ENCODE assay signal across 8 mouse cellular contexts in genomic region chr12:116047440-116048377, GRCm38 (mm10). TPM values are rescaled to one million over a fixed set of nuclear protein-coding genes. Genes with fewer than 3 reads are reported as not detected.
A peak's percentile ranks its signal among the peaks of the same experiment; 100 is the strongest.
DNase-seq lines count a peak whose midpoint lies in the region; ATAC-seq and TF ChIP-seq lines count a peak whose summit lies in the region.

Zfp386 (plus strand) TSS chr12:116047724.

- H3K4me3 ChIP-seq in G1E (ENCODE audit: low read depth, low read length): peak within 1 kb of the TSS; percentile 90
- H3K4me3 ChIP-seq in forebrain, embryonic 16.5 days (replicated peaks; ENCODE audit: low read length): peak within 1 kb of the TSS; percentile 93
- peak within 1 kb of the TSS; percentile 75 for H3K4me3 ChIP-seq in layer of hippocampus, adult 2 months
- H3K4me3 ChIP-seq in lung, embryonic 14.5 days (ENCODE audit: low read depth, low read length): peak within 1 kb of the TSS; percentile 66
- H3K4me3 ChIP-seq in olfactory bulb, adult 2 months (ENCODE audit: insufficient read depth, low read depth, low read length): peak within 1 kb of the TSS; percentile 86
- peak within 1 kb of the TSS; percentile 95 for H3K4me3 ChIP-seq in thymus, adult 2 months (ENCODE audit: control insufficient read depth, insufficient read depth, low read length)

- DNase-seq in G1E (ENCODE audit: low spot score): peak; percentile 89
- peak; percentile 98 to 100 for DNase-seq in cerebellum, adult 18-20 months
- peak; percentile 98 to 99 for DNase-seq in heart, postnatal 36 days
- DNase-seq in layer of hippocampus, adult 2 months (ENCODE audit: low spot score in 2 of 2): peak; percentile 98 to 99
- peak; percentile 98 for DNase-seq in lung, embryonic 14.5 days
- DNase-seq in thymus, adult 2 months: peak; percentile 100

- peak; percentile 62 for TF ChIP-seq POLR2A in olfactory bulb, adult 2 months (IDR thresholded peaks at IDR 0.05; ENCODE audit: insufficient read depth, low read depth, low read length)
- peak; percentile 63; the same call in 1 of the 2 replicates for TF ChIP-seq POLR2A in thymus, adult 2 months (IDR thresholded peaks at IDR 0.05; ENCODE audit: control insufficient read depth, extremely low read depth, insufficient read depth, low read length, poor library complexity)

- H3K9me3 ChIP-seq in G1E (replicated peaks): no peaks in the 10 kb centered on the region
- peaks cover 2% of the 10 kb centered on the region; the same call in 1 of the 2 replicates for H3K9me3 ChIP-seq in forebrain, embryonic 16.5 days (ENCODE audit: control insufficient read depth, low read length)
- no peaks in the 10 kb centered on the region for H3K9me3 ChIP-seq in lung, embryonic 14.5 days (ENCODE audit: low read depth, low read length)

- H3K4me1 ChIP-seq in G1E (ENCODE audit: insufficient read depth, low read depth, low read length): peaks cover 21% of the 10 kb centered on the region
- H3K4me1 ChIP-seq in forebrain, embryonic 16.5 days (replicated peaks; ENCODE audit: control insufficient read depth, insufficient read depth, low read length): peaks cover 17% of the 10 kb centered on the region
- H3K4me1 ChIP-seq in lung, embryonic 14.5 days (ENCODE audit: insufficient read depth): 0 out of 2 replicates have a peak, but pooled peaks cover 4% of the 10 kb centered on the region
- peaks cover 8% of the 10 kb centered on the region for H3K4me1 ChIP-seq in olfactory bulb, adult 2 months (ENCODE audit: control insufficient read depth, insufficient read depth, low read length)
- H3K4me1 ChIP-seq in thymus, adult 2 months (replicated peaks; ENCODE audit: control insufficient read depth, insufficient read depth, low read length): peaks cover 8% of the 10 kb centered on the region

- peak within 1 kb of the TSS; percentile 98 for H3K27ac ChIP-seq in forebrain, embryonic 16.5 days (ENCODE audit: low read length)
- H3K27ac ChIP-seq in layer of hippocampus, adult 2 months: peak within 1 kb of the TSS; percentile 100
- peak within 1 kb of the TSS; percentile 97 for H3K27ac ChIP-seq in lung, embryonic 14.5 days (ENCODE audit: low read depth)
- peak within 1 kb of the TSS; percentile 95 for H3K27ac ChIP-seq in olfactory bulb, adult 2 months (ENCODE audit: insufficient read depth, low read depth, low read length)
- H3K27ac ChIP-seq in thymus, adult 2 months (ENCODE audit: control insufficient read depth, insufficient read depth, low read length): peak within 1 kb of the TSS; percentile 66

- under 1% methylated on average over 55 of the region's 55 CpGs for WGBS in forebrain, embryonic 16.5 days
- WGBS in lung, embryonic 14.5 days: 1% methylated on average over 55 of the region's 55 CpGs
- WGBS in olfactory bulb, adult 2 months: under 1% methylated on average over 55 of the region's 55 CpGs
- under 1% methylated on average over 55 of the region's 55 CpGs for WGBS in thymus, adult 2 months

- intact Hi-C loops in heart, postnatal 36 days (cut with DNase I): loop anchor here (2.0 to 10.0 kb wide), 3 partner anchors 155 to 235 kb away; partner anchors contain the start of genes Esyt2 and Wdr60

- no peaks in the 10 kb centered on the region for H3K27me3 ChIP-seq in G1E (ENCODE audit: insufficient read depth, low read length)
- H3K27me3 ChIP-seq in forebrain, embryonic 16.5 days (replicated peaks; ENCODE audit: control insufficient read depth, insufficient read depth, low read length): no peaks in the 10 kb centered on the region
- no peaks in the 10 kb centered on the region for H3K27me3 ChIP-seq in lung, embryonic 14.5 days (ENCODE audit: insufficient read depth, low read length)
- H3K27me3 ChIP-seq in thymus, adult 2 months (ENCODE audit: control insufficient read depth, insufficient read depth, low read length): no peaks in the 10 kb centered on the region

- no peak for TF ChIP-seq CTCF in G1E (IDR thresholded peaks at IDR 0.05; ENCODE audit: low read depth, low read length)
- peak; percentile 50; the same call in 1 of the 2 replicates for TF ChIP-seq CTCF in layer of hippocampus, adult 2 months (conservative IDR thresholded peaks at IDR 0.05)
- TF ChIP-seq CTCF in lung, embryonic 14.5 days (IDR thresholded peaks at IDR 0.05; ENCODE audit: low read depth): no peak
- no peak for TF ChIP-seq CTCF in olfactory bulb, adult 2 months (IDR thresholded peaks at IDR 0.05; ENCODE audit: insufficient read depth, low read depth, low read length)
- no peak for TF ChIP-seq CTCF in thymus, adult 2 months (IDR thresholded peaks at IDR 0.05; ENCODE audit: borderline replicate concordance, control insufficient read depth, extremely low read depth, insufficient read depth, low read length, poor library complexity)

- ATAC-seq in G1E (ENCODE audit: extremely low read depth, insufficient number of reproducible peaks, low FRiP score, poor library complexity, severe bottlenecking): peak; percentile 96
- peak; percentile 99 for ATAC-seq in forebrain, embryonic 16.5 days
- peak; percentile 100 for ATAC-seq in lung, embryonic 14.5 days (ENCODE audit: insufficient read depth)

- H3K9ac ChIP-seq in forebrain, embryonic 16.5 days (replicated peaks; ENCODE audit: low read depth, low read length): peak within 1 kb of the TSS; percentile 95
- H3K9ac ChIP-seq in lung, embryonic 14.5 days: peak within 1 kb of the TSS; percentile 88

- peak within 1 kb of the TSS; percentile 70 for H3K4me2 ChIP-seq in forebrain, embryonic 16.5 days (ENCODE audit: low read length)
- H3K4me2 ChIP-seq in lung, embryonic 14.5 days: peak within 1 kb of the TSS; percentile 73

- peaks cover 27% of the 10 kb centered on the region for H3K36me3 ChIP-seq in G1E (replicated peaks)
- H3K36me3 ChIP-seq in forebrain, embryonic 16.5 days (ENCODE audit: control insufficient read depth, insufficient read depth): peaks cover 7% of the 10 kb centered on the region; the same call in 1 of the 2 replicates
- H3K36me3 ChIP-seq in lung, embryonic 14.5 days (ENCODE audit: insufficient read depth): peaks cover 1% of the 10 kb centered on the region; the same call in 1 of the 2 replicates
- no peaks in the 10 kb centered on the region for H3K36me3 ChIP-seq in thymus, adult 2 months (ENCODE audit: control insufficient read depth, insufficient read depth, low read length)

RNA-seq across cellular contexts. Expression of gene Zfp386, which starts in this region (rescaled TPM):
- 67.0 and 68.6 TPM in 2 replicates for total RNA-seq in G1E (2014; fragmentation: Nextera tagmentation)
- total RNA-seq in G1E (2017): 48.8 and 55.8 TPM in 2 replicates
- 0.83 and 2.1 TPM in 2 replicates for polyA plus RNA-seq in G1E (2012)
- 68.3 and 72.3 TPM in 2 replicates for polyA plus RNA-seq in forebrain, embryonic 16.5 days (2015; fragmentation: Nextera tagmentation; extraction: Ambion mirVana)
- total RNA-seq in heart, postnatal 36 days (2021): 10 to 100 TPM; 30.2 to 31.3 TPM
- total RNA-seq in layer of hippocampus, adult 2 months (2021): 10 to 100 TPM; 38.0 to 38.3 TPM
- 44.6 and 46.4 TPM in 2 replicates for polyA plus RNA-seq in lung, embryonic 14.5 days (2014; fragmentation: Nextera tagmentation; extraction: Ambion mirVana)
- polyA plus RNA-seq in olfactory bulb, adult 2 months (2012; ENCODE audit: insufficient read depth, insufficient read length, low replicate concordance, missing spikeins): not detected in 2 replicates
- polyA plus RNA-seq in thymus, adult 2 months (2012; rRNA removed): 12.0 and 14.4 TPM in 2 replicates

Comparison
In these comparisons a context has a peak if more than half of its experiments do, and no peak if none do; other contexts are left out.
1. Peak in every context shown above with its lines: DNase-seq, ATAC-seq, H3K4me3 ChIP-seq and H3K27ac ChIP-seq.